Mouse (Mus musculus) limb, embryonic 10.5 days (tissue): ENCODE data around the gene Cntrob. TPM values are rescaled to one million over a fixed set of nuclear protein-coding genes. Genes with fewer than 3 reads are reported as not detected.

ENCODE experiments used
- DNase-seq: peaks from one replicate; pipeline ENCODE4 v3.0.0-alpha.2; 2017; ENCODE audit warnings: low spot score
- H3K27ac ChIP-seq: fragments of 300-500 bp; sonication (generic); 2 replicates; pipeline ENCODE4 v1.5.1; 2016; ENCODE audit warnings: mild to moderate bottlenecking
- H3K27me3 ChIP-seq: fragments of 300-500 bp; sonication (generic); 2 replicates; pipeline ENCODE4 v1.6.1; 2016; ENCODE audit warnings: low read depth, mild to moderate bottlenecking; ENCODE audit not compliant: poor library complexity, severe bottlenecking
- H3K36me3 ChIP-seq: fragments of 300-500 bp; sonication (generic); 2 replicates; pipeline ENCODE4 v1.6.1; 2016; ENCODE audit warnings: mild to moderate bottlenecking, moderate library complexity
- H3K4me1 ChIP-seq: fragments of 300-500 bp; sonication (generic); 2 replicates; pipeline ENCODE4 v1.6.1; 2016
- H3K4me3 ChIP-seq: fragments of 300-500 bp; sonication (generic); 2 replicates; pipeline ENCODE4 v1.5.1; 2016; ENCODE audit warnings: mild to moderate bottlenecking, moderate library complexity
- H3K9me3 ChIP-seq: fragments of 300-500 bp; sonication (generic); replicated peaks from 2 replicates; pipeline ENCODE4 v1.6.1; 2016; ENCODE audit warnings: mild to moderate bottlenecking
- WGBS: fragments of 180-500 bp; shearing (Covaris S2); methylation state at CpG from one replicate; pipeline ENCODE4 v1.1.7; 2016; 5-methylcytosine and 5-hydroxymethylcytosine counted together
- polyA plus RNA-seq: library from polyadenylated mRNA; unstranded; fragments of >200 nt; fragmentation: Nextera tagmentation; extraction: Ambion mirVana; gene quantifications from 2 replicates; pipeline ENCODE4 v1.2.1, GENCODE M21; 2016

Cntrob gene
- polyA plus RNA-seq, result 28.9 and 36.2 TPM in 2 replicates

DNA sequence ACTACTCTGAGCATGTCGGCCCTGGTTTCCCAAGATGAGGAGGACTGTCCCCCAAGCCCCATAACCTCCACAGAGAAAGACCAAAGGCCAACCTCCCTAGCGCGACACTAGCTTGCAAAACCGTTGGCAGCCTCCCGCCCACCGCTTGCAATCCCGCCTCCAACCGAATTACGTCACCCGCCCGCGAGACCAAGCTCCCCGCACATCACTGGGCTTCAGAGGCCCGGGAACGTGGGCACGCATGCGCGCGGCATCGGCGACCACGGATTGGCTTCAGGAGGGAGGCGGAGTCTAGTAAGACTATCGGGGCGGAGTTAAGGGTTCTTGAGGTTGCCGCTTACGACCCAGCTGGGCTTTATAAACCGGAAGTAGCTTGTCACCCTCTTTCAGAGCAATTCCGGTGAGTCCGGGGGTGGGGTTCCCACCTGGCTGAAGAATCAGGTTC lies at the start of gene Cntrob, which contains the start of gene Trappc1:
Cntrob (minus strand) TSS at position 109 of the 445 bp plus-strand sequence.
Trappc1 (plus strand) TSS at position 314 of the 445 bp plus-strand sequence.
- Histone ChIP-seq H3K27ac (peak within 1 kb of the TSS; percentile 94), H3K4me3 (peak within 1 kb of the TSS; percentile 72), H3K9me3 (no peaks in the 10 kb centered on the region), H3K27me3 (peaks cover 26% of the 10 kb centered on the region), H3K36me3 (peaks cover 25% of the 10 kb centered on the region), H3K4me1 (peaks cover 48% of the 10 kb centered on the region)
- peak; percentile 98 for DNase-seq
- WGBS, result 0% methylated on average over 30 of the region's 30 CpGs

DNA sequence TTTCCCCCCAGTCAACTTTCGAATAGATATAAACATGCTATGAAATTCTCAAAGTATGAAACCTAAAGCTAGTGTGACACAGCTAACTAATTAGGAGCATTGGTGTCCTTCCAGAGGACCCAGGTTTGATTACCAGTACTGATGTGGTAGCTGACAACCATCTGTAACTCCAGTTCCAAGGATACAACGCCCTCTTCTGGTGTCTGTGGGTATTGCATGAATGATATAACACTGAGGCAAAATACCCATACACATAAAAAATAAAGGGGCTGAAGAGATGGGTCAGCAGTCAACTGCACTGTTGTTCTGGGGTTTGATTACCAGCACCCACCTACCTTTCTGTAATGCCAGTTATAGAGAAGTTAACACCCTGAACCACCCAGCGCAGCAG lies 49.2 kb upstream of the Cntrob start:
- DNase-seq, result no peak
- Histone ChIP-seq H3K36me3 (peaks cover 63% of the 10 kb centered on the region), H3K4me3 (no peak overlapping the region)

DNA sequence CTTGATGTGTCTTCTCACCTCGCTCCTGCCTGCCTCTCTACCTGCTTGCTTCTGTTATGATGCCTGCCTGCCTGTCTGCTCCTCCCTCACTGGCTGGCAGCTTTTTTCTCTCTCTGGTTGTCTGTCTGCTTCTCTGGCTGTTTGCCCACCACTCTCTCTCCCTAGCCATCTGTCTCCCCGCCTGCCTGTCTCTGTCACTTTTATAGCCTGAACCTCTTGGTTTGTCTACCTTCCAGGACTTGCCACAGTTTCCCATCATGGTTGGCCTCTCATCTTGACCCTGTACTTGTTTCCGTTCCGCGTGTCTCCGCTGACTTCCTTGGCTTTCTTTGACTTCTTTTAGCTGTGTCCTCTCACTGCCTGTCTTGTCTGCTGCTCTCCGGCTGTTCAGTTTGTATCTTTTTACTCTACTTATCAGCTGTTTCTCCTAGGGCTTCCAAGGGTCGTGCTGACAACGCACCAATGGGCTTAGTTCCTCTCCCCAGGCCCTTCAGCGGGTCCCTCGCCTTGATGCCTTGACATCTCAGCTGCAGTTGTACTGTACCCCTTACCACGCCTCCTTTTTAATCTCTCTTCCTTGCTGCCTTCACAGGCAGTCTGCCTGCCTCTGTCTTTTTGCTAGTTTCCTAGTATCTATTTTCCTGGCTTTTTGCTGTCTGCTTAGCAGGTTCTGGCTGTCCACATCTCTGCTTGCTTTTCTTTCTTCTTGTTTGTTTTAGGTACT lies 48.6 kb upstream of the Cntrob start:
- Histone ChIP-seq H3K9me3 (no peaks in the 10 kb centered on the region), H3K4me3 (peak overlapping the region; percentile 13; the same call in 1 of the 2 replicates), H3K4me1 (peaks cover 41% of the 10 kb centered on the region), H3K27ac (peak overlapping the region; percentile 32; the same call in 1 of the 2 replicates), H3K36me3 (peaks cover 57% of the 10 kb centered on the region), H3K27me3 (no peaks in the 10 kb centered on the region)
- DNase-seq, result no peak
- WGBS, result 56% methylated on average over 12 of the region's 12 CpGs

More for the DNA sequence above, 49.2 kb upstream of the Cntrob start:
- H3K27me3 ChIP-seq, result no peaks in the 10 kb centered on the region
- peaks cover 35% of the 10 kb centered on the region for H3K4me1 ChIP-seq
- no peaks in the 10 kb centered on the region for H3K9me3 ChIP-seq
- WGBS, result 65% methylated on average over 3 of the region's 3 CpGs
- no peak overlapping the region for H3K27ac ChIP-seq

- H3K4me1 ChIP-seq, result peaks cover 46% of the 10 kb centered on the region
- H3K4me3 ChIP-seq, result peak overlapping the region; percentile 13; the same call in 1 of the 2 replicates
- no peak for DNase-seq
- no peaks in the 10 kb centered on the region for H3K9me3 ChIP-seq
- WGBS, result 52% methylated on average over 12 of the region's 12 CpGs
- no peaks in the 10 kb centered on the region for H3K27me3 ChIP-seq
- peak overlapping the region; percentile 32 for H3K27ac ChIP-seq
- peaks cover 51% of the 10 kb centered on the region for H3K36me3 ChIP-seq
Measured at GRCm38 (mm10) chr11:69371601-69372000, 48.0 kb upstream of the Cntrob start.

DNA sequence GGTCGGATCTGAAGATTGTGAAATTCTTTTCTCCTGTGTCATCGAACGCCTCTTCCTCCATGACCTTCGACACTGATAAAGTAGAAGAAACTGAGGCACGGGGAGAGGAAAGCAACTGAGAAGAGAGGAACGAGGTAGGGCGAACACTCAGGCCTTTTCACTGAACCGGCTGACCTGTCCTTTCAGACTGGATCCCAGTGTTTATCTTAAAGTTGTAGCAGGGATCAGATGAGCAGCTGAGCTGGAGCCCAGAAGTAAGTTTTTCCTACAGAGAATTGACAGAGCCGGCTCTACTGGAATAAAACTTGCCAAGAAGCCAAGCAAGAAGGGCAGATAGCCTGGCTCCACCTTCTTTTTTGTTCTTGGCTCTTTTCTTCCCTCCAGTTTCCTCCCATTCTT lies 47.2 kb upstream of the Cntrob start:
- Histone ChIP-seq H3K9me3 (no peaks in the 10 kb centered on the region), H3K27ac (peak overlapping the region; percentile 32; the same call in 1 of the 2 replicates), H3K4me3 (peak overlapping the region; percentile 20; the same call in 1 of the 2 replicates), H3K36me3 (peaks cover 45% of the 10 kb centered on the region), H3K4me1 (peaks cover 54% of the 10 kb centered on the region), H3K27me3 (no peaks in the 10 kb centered on the region)
- DNase-seq, result no peak
- 34% methylated on average over 9 of the region's 9 CpGs for WGBS

DNA sequence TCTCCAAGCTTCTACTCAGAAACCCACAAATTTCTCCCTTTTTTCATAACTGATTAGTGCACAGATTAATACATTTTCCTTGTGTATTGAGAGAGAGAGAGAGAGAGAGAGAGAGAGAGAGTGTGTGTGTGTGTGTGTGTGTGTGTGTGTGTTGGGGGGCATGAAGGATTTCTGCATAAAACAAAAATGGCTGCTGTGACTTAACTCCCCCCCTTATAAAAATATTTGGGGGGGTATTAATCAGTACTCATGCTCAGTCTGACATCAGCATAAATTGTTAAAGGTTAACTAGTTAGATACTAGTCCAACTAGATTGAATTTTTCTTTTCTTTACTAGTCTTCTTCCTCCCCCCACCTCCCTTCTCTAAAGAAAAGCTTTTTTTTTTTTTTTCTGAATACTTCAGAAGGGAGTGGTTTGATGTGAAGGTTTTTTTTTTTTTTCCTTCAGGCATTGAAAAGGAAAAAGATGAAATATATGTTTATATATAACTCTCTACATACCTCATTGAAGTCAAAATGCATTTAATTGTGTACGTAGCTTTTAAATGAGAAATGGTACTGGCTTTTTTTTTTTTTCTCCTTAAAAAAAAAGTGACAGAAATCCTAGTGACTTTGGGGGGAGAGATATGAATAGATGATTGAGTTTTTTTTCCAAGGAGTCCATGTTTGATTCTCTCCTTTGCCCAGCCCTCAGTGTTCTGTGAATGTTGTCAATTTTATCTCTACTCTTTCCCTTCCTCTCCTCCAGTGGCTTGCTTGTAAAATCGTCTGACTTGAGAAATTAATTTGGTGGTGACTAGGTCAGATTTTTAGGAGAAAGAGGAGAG lies 46.6 kb upstream of the Cntrob start:
- H3K27ac ChIP-seq, result peak overlapping the region; percentile 100
- H3K4me3 ChIP-seq, result peak overlapping the region; percentile 98
- no peak for DNase-seq
- peaks cover 60% of the 10 kb centered on the region for H3K4me1 ChIP-seq
- 54% methylated on average over 2 of the region's 2 CpGs for WGBS
- H3K27me3 ChIP-seq, result no peaks in the 10 kb centered on the region
- H3K36me3 ChIP-seq, result peaks cover 41% of the 10 kb centered on the region
- no peaks in the 10 kb centered on the region for H3K9me3 ChIP-seq

DNA sequence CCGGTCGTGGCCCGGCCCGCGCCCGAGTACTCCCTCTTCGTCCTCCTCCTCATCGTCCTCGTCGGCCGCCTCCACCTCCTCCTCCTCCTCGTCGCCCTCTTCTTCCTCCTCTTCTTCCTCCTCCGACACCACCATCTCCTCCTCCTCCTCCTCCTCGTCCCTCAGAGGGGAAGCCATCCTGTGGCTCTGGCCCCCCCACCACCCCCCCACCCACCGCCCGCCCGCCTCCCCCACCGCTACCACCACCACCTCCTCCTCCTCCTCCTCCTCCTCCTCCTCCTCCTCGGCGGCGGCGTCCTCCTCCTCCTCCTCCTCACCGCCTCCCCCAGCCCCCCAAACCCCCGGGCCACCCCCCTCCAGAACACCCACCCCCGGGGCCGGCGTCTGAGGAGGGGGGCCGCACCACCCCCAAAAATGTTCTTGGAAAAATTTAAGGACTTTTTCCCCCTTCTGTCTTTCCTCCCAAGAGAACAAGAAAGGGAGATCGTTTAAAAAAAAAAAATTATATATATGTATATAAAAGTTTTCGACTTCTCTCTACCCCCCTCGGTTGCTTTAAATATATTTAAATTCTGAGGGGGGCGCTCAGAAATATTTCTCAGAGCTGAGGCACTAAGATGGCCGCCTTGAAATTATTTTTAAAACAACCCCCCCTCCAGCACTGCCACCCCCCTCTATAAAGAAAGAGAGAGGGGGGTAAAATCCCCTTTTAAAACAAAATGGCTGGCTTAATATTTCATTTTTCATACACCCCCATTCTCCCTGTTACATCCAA lies 45.8 kb upstream of the Cntrob start, which contains the start of gene Chd3:
Chd3 (minus strand) TSS at position 192 of the 775 bp plus-strand sequence.
- H3K27me3 ChIP-seq, result no peaks in the 10 kb centered on the region
- no peak for DNase-seq
- peak within 1 kb of the TSS; percentile 98 for H3K4me3 ChIP-seq
- H3K27ac ChIP-seq, result peak within 1 kb of the TSS; percentile 100
- peaks cover 37% of the 10 kb centered on the region for H3K36me3 ChIP-seq
- no peaks in the 10 kb centered on the region for H3K9me3 ChIP-seq
- H3K4me1 ChIP-seq, result peaks cover 68% of the 10 kb centered on the region
- 10% methylated on average over 13 of the region's 34 CpGs for WGBS

GRCm38 (mm10) chr11:69368356-69369214 lies 45.0 kb upstream of the Cntrob start:
- Histone ChIP-seq H3K4me3 (peak overlapping the region; percentile 98), H3K27me3 (no peaks in the 10 kb centered on the region), H3K27ac (peak overlapping the region; percentile 100), H3K36me3 (peaks cover 37% of the 10 kb centered on the region), H3K9me3 (no peaks in the 10 kb centered on the region), H3K4me1 (peaks cover 73% of the 10 kb centered on the region)
- under 1% methylated on average over 98 of the region's 106 CpGs for WGBS
- DNase-seq, result peak; percentile 80

- Histone ChIP-seq H3K27ac (peak overlapping the region; percentile 100), H3K27me3 (no peaks in the 10 kb centered on the region), H3K4me3 (peak overlapping the region; percentile 98), H3K36me3 (peaks cover 37% of the 10 kb centered on the region), H3K9me3 (no peaks in the 10 kb centered on the region), H3K4me1 (peaks cover 73% of the 10 kb centered on the region)
- 2% methylated on average over 22 of the region's 22 CpGs for WGBS
- DNase-seq, result peak; percentile 78
Measured at GRCm38 (mm10) chr11:69367616-69368355, 44.2 kb upstream of the Cntrob start.

GRCm38 (mm10) chr11:69366855-69367615 lies 43.5 kb upstream of the Cntrob start:
- Histone ChIP-seq H3K27ac (peak overlapping the region; percentile 100), H3K4me1 (peaks cover 70% of the 10 kb centered on the region), H3K36me3 (peaks cover 36% of the 10 kb centered on the region), H3K4me3 (peak overlapping the region; percentile 98), H3K27me3 (no peaks in the 10 kb centered on the region), H3K9me3 (no peaks in the 10 kb centered on the region)
- under 1% methylated on average over 22 of the region's 22 CpGs for WGBS
- peak; percentile 58 for DNase-seq
